Mouse (Mus musculus) hindbrain, embryonic 15.5 days (tissue): ENCODE data around the gene Pimreg. TPM values are rescaled to one million over a fixed set of nuclear protein-coding genes. Genes with fewer than 3 reads are reported as not detected.

Experiments
- polyA plus RNA-seq: library from polyadenylated mRNA; unstranded; fragments of >200 nt; fragmentation: Nextera tagmentation; extraction: Ambion mirVana; gene quantifications from 2 replicates; pipeline ENCODE4 v1.2.1, GENCODE M21; 2015

The Pimreg gene
- polyA plus RNA-seq, 1 experiment from 2014 or later, result 35.4 TPM

Other genes with a start within 250 kb of the Pimreg start
- 0.38 and 0.43 TPM in 2 replicates for gene Aipl1, start 4.5 kb upstream of the Pimreg start, polyA plus RNA-seq
- gene Pitpnm3, start 93.7 kb downstream of the Pimreg start, polyA plus RNA-seq, result 4.6 and 5.4 TPM in 2 replicates
- 1.5 and 1.6 TPM in 2 replicates for gene Gm43951, start 164.8 kb downstream of the Pimreg start, polyA plus RNA-seq
- gene 4933427D14Rik, start 165.4 kb downstream of the Pimreg start, polyA plus RNA-seq, result 16.3 and 20.5 TPM in 2 replicates
- gene Txndc17, start 165.5 kb downstream of the Pimreg start, polyA plus RNA-seq, result 147 and 155 TPM in 2 replicates
- 50.5 and 54.2 TPM in 2 replicates for gene Med31, start 173.6 kb downstream of the Pimreg start, polyA plus RNA-seq
- gene Slc13a5, start 225.2 kb downstream of the Pimreg start, polyA plus RNA-seq, result 1.9 and 2.0 TPM in 2 replicates